In the genomic region with DNA sequence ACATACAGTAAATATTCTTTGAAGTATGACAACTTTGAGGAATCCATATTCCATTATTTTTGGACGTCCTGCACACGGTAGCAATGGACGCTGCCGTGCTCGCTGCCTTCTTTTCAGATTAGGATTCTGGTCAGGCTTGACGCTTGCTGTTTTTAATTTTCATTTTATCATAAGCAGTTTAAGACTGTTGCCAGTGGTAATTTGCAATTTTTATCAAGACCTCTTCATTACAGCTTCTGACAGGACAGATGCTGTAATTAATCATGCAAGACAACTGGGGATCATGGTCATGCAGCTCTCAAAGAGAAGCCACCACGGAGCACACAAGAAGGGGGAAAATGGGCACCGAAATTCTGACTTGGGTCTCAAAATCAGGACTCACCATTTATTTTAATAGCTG, we compare ENCODE assay signal across 20 mouse cellular contexts.
DNase-seq lines count a peak whose midpoint lies in the region; ATAC-seq lines count a peak whose summit lies in the region.
"Had no signal": no experiment of that assay in that cellular context is flagged by ENCODE, and none has a peak within 500 bp of the region (broad histone marks: within the 10 kb centered on the region; RNA-seq: fewer than 3 reads in every experiment).

No protein-coding gene starts in this region.

- no peaks in the 10 kb centered on the region for H3K9me3 ChIP-seq in hindbrain, embryonic 10.5 days
- H3K9me3 ChIP-seq in hindbrain, embryonic 11.5 days (ENCODE audit: control insufficient read depth, low read length) = no peaks in the 10 kb centered on the region
- H3K9me3 ChIP-seq in hindbrain, embryonic 13.5 days = no peaks in the 10 kb centered on the region
- H3K9me3 ChIP-seq in midbrain, embryonic 11.5 days (ENCODE audit: control insufficient read depth, low read length) = no peaks in the 10 kb centered on the region
- no peaks in the 10 kb centered on the region for H3K9me3 ChIP-seq in neural tube, embryonic 14.5 days (ENCODE audit: control insufficient read depth, low read length)
- H3K9me3 ChIP-seq in intestine, embryonic 16.5 days (ENCODE audit: control insufficient read depth, low read length) = no peaks in the 10 kb centered on the region
- H3K9me3 ChIP-seq: embryonic facial prominence, embryonic 10.5 days; heart, embryonic 13.5 days had no signal

- no peak overlapping the region for H3K4me2 ChIP-seq in hindbrain, embryonic 11.5 days (replicated peaks; ENCODE audit: low read depth, low read length)
- H3K4me2 ChIP-seq in hindbrain, embryonic 13.5 days = 0 out of 2 replicates have a peak overlapping the region, but pooled peaks have one; percentile 1
- H3K4me2 ChIP-seq in midbrain, embryonic 11.5 days = no peak overlapping the region
- H3K4me2 ChIP-seq in neural tube, embryonic 14.5 days (ENCODE audit: low read depth, low read length) = 0 out of 2 replicates have a peak overlapping the region, but pooled peaks have one; percentile 11
- no peak overlapping the region for H3K4me2 ChIP-seq in intestine, embryonic 16.5 days (ENCODE audit: low read depth, low read length)
- H3K4me2 ChIP-seq: heart, embryonic 13.5 days had no signal

- no peak for DNase-seq in hindbrain, embryonic 10.5 days (ENCODE audit: low spot score)
- no peak for DNase-seq in hindbrain, embryonic 11.5 days (ENCODE audit: low spot score)
- DNase-seq in midbrain, embryonic 11.5 days (ENCODE audit: low spot score, missing footprints) = no peak
- DNase-seq in gastrocnemius, postnatal 10 days = no peak
- DNase-seq: adrenal gland, postnatal 25 days; cerebellum, adult 11-12 months; gastrocnemius, postnatal 25 days; heart, adult 2 months; heart, postnatal 14 days; kidney, adult 2 months; kidney, postnatal 10 days; layer of hippocampus, postnatal 36 days; lung, postnatal 4 days; thymus, postnatal 25 days had no signal

- H3K27ac ChIP-seq in hindbrain, embryonic 10.5 days = peak overlapping the region; percentile 83; the same call in 1 of the 2 replicates
- H3K27ac ChIP-seq in hindbrain, embryonic 11.5 days (ENCODE audit: low read depth, low read length) = no peak overlapping the region; the same call in 1 of the 2 replicates
- peak overlapping the region; percentile 19; the same call in 1 of the 2 replicates for H3K27ac ChIP-seq in hindbrain, embryonic 13.5 days
- peak overlapping the region; percentile 49; the same call in 1 of the 2 replicates for H3K27ac ChIP-seq in midbrain, embryonic 11.5 days (ENCODE audit: low read depth, low read length)
- peak overlapping the region; percentile 48; the same call in 1 of the 2 replicates for H3K27ac ChIP-seq in neural tube, embryonic 14.5 days (ENCODE audit: low read depth, low read length)
- H3K27ac ChIP-seq in intestine, embryonic 16.5 days (ENCODE audit: low read length) = no peak overlapping the region
- H3K27ac ChIP-seq: embryonic facial prominence, embryonic 10.5 days; heart, adult 2 months; heart, embryonic 13.5 days had no signal

- no peak overlapping the region for H3K9ac ChIP-seq in hindbrain, embryonic 11.5 days (ENCODE audit: low read depth, low read length)
- no peak overlapping the region for H3K9ac ChIP-seq in hindbrain, embryonic 13.5 days
- H3K9ac ChIP-seq in midbrain, embryonic 11.5 days (ENCODE audit: low read length) = no peak overlapping the region
- no peak overlapping the region for H3K9ac ChIP-seq in neural tube, embryonic 14.5 days (replicated peaks; ENCODE audit: low read depth, low read length)
- H3K9ac ChIP-seq in intestine, embryonic 16.5 days (ENCODE audit: low read depth, low read length) = no peak overlapping the region
- H3K9ac ChIP-seq: heart, embryonic 13.5 days had no signal

- H3K4me3 ChIP-seq in hindbrain, embryonic 10.5 days = no peak overlapping the region
- H3K4me3 ChIP-seq in hindbrain, embryonic 11.5 days (ENCODE audit: low read depth, low read length) = no peak overlapping the region
- no peak overlapping the region for H3K4me3 ChIP-seq in hindbrain, embryonic 13.5 days
- H3K4me3 ChIP-seq in midbrain, embryonic 11.5 days (ENCODE audit: low read depth, low read length) = no peak overlapping the region
- no peak overlapping the region for H3K4me3 ChIP-seq in neural tube, embryonic 14.5 days (ENCODE audit: low read depth, low read length)
- H3K4me3 ChIP-seq in intestine, embryonic 16.5 days (ENCODE audit: low read length) = no peak overlapping the region
- H3K4me3 ChIP-seq: embryonic facial prominence, embryonic 10.5 days; heart, adult 2 months; heart, embryonic 13.5 days; myocyte had no signal

- 81% methylated on average over 8 of the region's 8 CpGs for WGBS in hindbrain, embryonic 10.5 days
- 68% methylated on average over 8 of the region's 8 CpGs for WGBS in hindbrain, embryonic 11.5 days
- WGBS in hindbrain, embryonic 13.5 days = 34% methylated on average over 8 of the region's 8 CpGs
- 84% methylated on average over 8 of the region's 8 CpGs for WGBS in midbrain, embryonic 11.5 days
- WGBS in neural tube, embryonic 14.5 days = 34% methylated on average over 8 of the region's 8 CpGs
- WGBS in intestine, embryonic 16.5 days = 82% methylated on average over 8 of the region's 8 CpGs

- peaks cover 35% of the 10 kb centered on the region for H3K36me3 ChIP-seq in hindbrain, embryonic 10.5 days
- H3K36me3 ChIP-seq in hindbrain, embryonic 11.5 days (ENCODE audit: control insufficient read depth, insufficient read depth, low read length) = 0 out of 2 replicates have a peak, but pooled peaks cover 3% of the 10 kb centered on the region
- H3K36me3 ChIP-seq in hindbrain, embryonic 13.5 days = peaks cover 23% of the 10 kb centered on the region
- H3K36me3 ChIP-seq in midbrain, embryonic 11.5 days (ENCODE audit: control insufficient read depth, insufficient read depth, low read length) = peaks cover 5% of the 10 kb centered on the region; the same call in 1 of the 2 replicates
- no peaks in the 10 kb centered on the region for H3K36me3 ChIP-seq in neural tube, embryonic 14.5 days (ENCODE audit: control insufficient read depth, insufficient read depth, low read length)
- no peaks in the 10 kb centered on the region for H3K36me3 ChIP-seq in intestine, embryonic 16.5 days (ENCODE audit: control insufficient read depth, insufficient read depth, low read length)

- H3K4me1 ChIP-seq in hindbrain, embryonic 10.5 days (replicated peaks) = peaks cover 49% of the 10 kb centered on the region
- 0 out of 2 replicates have a peak, but pooled peaks cover 9% of the 10 kb centered on the region for H3K4me1 ChIP-seq in hindbrain, embryonic 11.5 days (replicated peaks; ENCODE audit: control insufficient read depth, insufficient read depth, low read length)
- peaks cover 42% of the 10 kb centered on the region for H3K4me1 ChIP-seq in hindbrain, embryonic 13.5 days (replicated peaks)
- peaks cover 17% of the 10 kb centered on the region for H3K4me1 ChIP-seq in midbrain, embryonic 11.5 days (ENCODE audit: control insufficient read depth, insufficient read depth, low read length)
- H3K4me1 ChIP-seq in neural tube, embryonic 14.5 days (ENCODE audit: control insufficient read depth, insufficient read depth, low read length) = 0 out of 2 replicates have a peak, but pooled peaks cover 11% of the 10 kb centered on the region
- no peaks in the 10 kb centered on the region for H3K4me1 ChIP-seq in intestine, embryonic 16.5 days (ENCODE audit: control insufficient read depth, insufficient read depth, low read length)

- no peak for ATAC-seq in hindbrain, embryonic 11.5 days (ENCODE audit: low FRiP score)
- no peak for ATAC-seq in hindbrain, embryonic 13.5 days (ENCODE audit: low FRiP score)
- no peak for ATAC-seq in midbrain, embryonic 11.5 days (ENCODE audit: low FRiP score)
- ATAC-seq in neural tube, embryonic 14.5 days (ENCODE audit: low read depth) = no peak
- no peak for ATAC-seq in intestine, embryonic 16.5 days

- H3K27me3 ChIP-seq in hindbrain, embryonic 10.5 days (ENCODE audit: insufficient read depth, poor library complexity, severe bottlenecking) = no peaks in the 10 kb centered on the region
- no peaks in the 10 kb centered on the region for H3K27me3 ChIP-seq in hindbrain, embryonic 11.5 days (ENCODE audit: control insufficient read depth, insufficient read depth, low read length)
- no peaks in the 10 kb centered on the region for H3K27me3 ChIP-seq in hindbrain, embryonic 13.5 days
- H3K27me3 ChIP-seq in midbrain, embryonic 11.5 days (ENCODE audit: control insufficient read depth, insufficient read depth, low read length) = no peaks in the 10 kb centered on the region
- H3K27me3 ChIP-seq in neural tube, embryonic 14.5 days (ENCODE audit: control insufficient read depth, insufficient read depth, low read length) = no peaks in the 10 kb centered on the region
- H3K27me3 ChIP-seq in intestine, embryonic 16.5 days (replicated peaks; ENCODE audit: control insufficient read depth, insufficient read depth, low read length) = no peaks in the 10 kb centered on the region
- H3K27me3 ChIP-seq: heart, embryonic 13.5 days had no signal

Comparison
In these comparisons a context has a peak if more than half of its experiments do, and no peak if none do; other contexts are left out.
1. H3K27ac ChIP-seq: peak in hindbrain, embryonic 10.5 days (single experiment), hindbrain, embryonic 13.5 days (single experiment), midbrain, embryonic 11.5 days (single experiment) and neural tube, embryonic 14.5 days (single experiment); none in hindbrain, embryonic 11.5 days (single experiment) and intestine, embryonic 16.5 days (single experiment).
2. H3K4me2 ChIP-seq: peak in hindbrain, embryonic 13.5 days (single experiment) and neural tube, embryonic 14.5 days (single experiment); none in hindbrain, embryonic 11.5 days (single experiment), midbrain, embryonic 11.5 days (single experiment) and intestine, embryonic 16.5 days (single experiment).